Mouse (Mus musculus): Measurements from ENCODE around the gene Dop1b. TPM values are rescaled to one million over a fixed set of nuclear protein-coding genes. Genes with fewer than 3 reads are reported as not detected.

Dop1b gene
- polyA plus RNA-seq, 1 experiment = 18.9 TPM

DNA sequence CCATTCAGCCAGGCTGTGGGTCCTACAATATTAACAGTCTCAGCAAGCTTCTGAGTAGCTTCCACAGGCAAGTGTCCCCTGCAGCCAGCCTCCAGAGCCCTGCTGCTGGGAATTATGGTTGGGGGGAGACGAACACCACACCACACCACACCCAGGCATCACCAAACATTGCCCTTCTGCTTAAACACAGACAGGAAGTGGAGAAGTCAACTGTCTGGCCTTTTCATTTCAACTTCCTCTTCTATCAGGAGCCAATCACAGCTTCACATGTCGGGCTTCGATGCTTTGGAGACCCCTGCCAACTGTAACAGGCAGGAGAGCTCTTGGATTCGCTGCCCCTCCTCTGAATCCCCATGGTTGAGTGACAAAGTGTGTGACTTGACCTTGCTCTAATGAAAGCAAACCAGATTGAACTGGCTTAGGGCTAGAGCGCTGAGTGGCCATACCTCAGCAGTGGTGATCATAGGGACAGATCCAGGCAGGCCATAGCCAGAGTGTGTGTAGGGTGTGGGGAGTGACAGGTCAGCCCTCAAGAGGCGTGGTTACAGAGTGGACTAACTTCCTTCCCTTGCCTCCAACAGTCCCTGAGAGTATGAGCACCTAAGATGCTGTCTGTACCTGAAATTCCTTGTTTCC lies 20.4 kb upstream of the Dop1b start:
- Histone ChIP-seq H3K4me1 (ENCODE audit: control insufficient read depth, insufficient read depth, insufficient read length, low read length) (no peaks in the 10 kb centered on the region), H3K4me3 (ENCODE audit: insufficient read depth, low read depth, low read length) (no peak overlapping the region), H3K27ac (replicated peaks; ENCODE audit: low read depth, low read length) (no peak overlapping the region)

DNA sequence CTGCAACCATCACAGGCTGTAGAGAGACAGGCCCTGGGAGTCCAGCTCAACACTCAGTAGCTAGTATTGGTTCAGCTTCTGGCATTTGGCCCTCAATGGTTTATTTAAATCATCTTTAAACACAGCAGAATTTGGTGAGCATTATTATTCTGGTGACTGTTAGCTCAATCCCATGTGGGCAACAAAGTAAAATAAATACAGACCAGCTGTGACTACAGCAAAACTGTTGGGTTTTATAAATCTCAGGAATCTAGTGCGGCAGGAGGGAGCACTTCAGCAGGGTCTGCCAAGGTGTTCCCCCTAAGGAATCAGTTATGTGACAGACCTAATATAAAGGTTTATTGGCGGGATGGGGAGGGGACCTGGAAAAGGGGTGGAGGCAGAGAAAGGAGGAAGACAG lies 19.0 kb upstream of the Dop1b start:
- Histone ChIP-seq H3K4me1 (ENCODE audit: control insufficient read depth, insufficient read depth, insufficient read length, low read length) (no peaks in the 10 kb centered on the region), H3K27ac (replicated peaks; ENCODE audit: low read depth, low read length) (no peak overlapping the region), H3K4me3 (ENCODE audit: insufficient read depth, low read depth, low read length) (no peak overlapping the region)

DNA sequence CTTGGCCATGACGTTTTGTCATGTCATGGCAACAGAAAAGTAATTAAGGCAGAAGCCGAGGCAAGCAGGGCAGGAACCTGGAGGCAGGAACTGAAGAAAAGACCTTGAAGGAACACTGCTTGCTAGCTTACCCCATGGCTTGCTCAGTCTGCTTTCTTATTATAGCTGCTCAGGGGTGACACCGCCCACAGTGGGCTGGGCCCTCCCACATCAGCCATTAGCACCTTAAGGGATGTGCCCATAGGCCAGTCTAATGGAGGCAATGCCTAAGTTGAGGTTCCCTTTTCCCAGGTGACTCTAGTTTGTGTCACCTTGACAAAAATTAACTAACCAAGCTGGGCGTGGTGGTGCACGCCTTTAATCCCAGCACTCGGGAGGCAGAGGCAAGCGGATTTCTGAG lies 4.6 kb upstream of the Dop1b start:
- no peaks in the 10 kb centered on the region for H3K4me1 ChIP-seq (ENCODE audit: control insufficient read depth, insufficient read depth, insufficient read length, low read length)
- no peak overlapping the region for H3K4me3 ChIP-seq (ENCODE audit: insufficient read depth, low read depth, low read length)
- no peak overlapping the region for H3K27ac ChIP-seq (replicated peaks; ENCODE audit: low read depth, low read length)

DNA sequence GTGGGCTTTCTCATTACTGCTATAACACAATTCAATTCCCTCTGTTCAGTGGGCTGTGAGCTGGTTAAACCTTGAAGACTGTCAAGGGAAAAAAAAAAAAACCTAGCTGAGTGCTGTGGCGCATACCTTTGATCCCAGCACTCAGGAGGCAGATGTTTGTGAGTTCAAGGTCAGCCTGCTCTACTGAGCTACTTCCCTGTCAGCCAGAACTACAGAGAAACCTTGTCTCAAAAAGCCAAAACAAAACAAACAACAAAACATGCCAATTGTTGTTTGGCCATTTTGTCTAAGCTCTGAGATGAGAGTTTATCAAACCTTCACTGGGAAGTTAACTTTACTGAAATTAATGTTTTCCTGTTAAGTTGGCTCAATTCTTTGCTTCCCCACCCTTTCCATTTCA lies 2.5 kb upstream of the Dop1b start:
- Histone ChIP-seq H3K4me3 (ENCODE audit: insufficient read depth, low read depth, low read length) (no peak overlapping the region), H3K4me1 (ENCODE audit: control insufficient read depth, insufficient read depth, insufficient read length, low read length) (peaks cover 3% of the 10 kb centered on the region), H3K27ac (replicated peaks; ENCODE audit: low read depth, low read length) (no peak overlapping the region)

DNA sequence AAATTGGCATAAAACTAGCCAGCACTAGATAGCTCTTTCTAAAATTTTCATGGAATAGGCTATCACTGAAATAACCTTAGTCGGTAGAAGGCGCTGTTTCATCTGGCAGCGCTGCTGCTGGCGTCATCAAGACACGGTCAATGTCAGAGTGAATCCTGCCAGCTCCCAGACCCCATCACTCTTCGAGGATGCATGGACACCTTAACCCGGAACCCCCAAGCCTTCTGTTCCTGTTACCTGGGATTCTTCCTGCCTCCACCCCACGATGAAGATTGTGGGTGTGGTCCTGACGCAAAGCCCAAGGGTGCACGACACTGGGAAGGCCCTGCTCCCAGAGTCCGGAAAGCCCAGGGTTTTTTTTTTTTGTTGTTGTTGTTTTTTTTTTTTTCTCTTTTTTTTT lies 780 bp upstream of the Dop1b start:
- Histone ChIP-seq H3K4me1 (ENCODE audit: control insufficient read depth, insufficient read depth, insufficient read length, low read length) (peaks cover 3% of the 10 kb centered on the region), H3K27ac (replicated peaks; ENCODE audit: low read depth, low read length) (no peak overlapping the region), H3K4me3 (ENCODE audit: insufficient read depth, low read depth, low read length) (peak overlapping the region; percentile 67)

DNA sequence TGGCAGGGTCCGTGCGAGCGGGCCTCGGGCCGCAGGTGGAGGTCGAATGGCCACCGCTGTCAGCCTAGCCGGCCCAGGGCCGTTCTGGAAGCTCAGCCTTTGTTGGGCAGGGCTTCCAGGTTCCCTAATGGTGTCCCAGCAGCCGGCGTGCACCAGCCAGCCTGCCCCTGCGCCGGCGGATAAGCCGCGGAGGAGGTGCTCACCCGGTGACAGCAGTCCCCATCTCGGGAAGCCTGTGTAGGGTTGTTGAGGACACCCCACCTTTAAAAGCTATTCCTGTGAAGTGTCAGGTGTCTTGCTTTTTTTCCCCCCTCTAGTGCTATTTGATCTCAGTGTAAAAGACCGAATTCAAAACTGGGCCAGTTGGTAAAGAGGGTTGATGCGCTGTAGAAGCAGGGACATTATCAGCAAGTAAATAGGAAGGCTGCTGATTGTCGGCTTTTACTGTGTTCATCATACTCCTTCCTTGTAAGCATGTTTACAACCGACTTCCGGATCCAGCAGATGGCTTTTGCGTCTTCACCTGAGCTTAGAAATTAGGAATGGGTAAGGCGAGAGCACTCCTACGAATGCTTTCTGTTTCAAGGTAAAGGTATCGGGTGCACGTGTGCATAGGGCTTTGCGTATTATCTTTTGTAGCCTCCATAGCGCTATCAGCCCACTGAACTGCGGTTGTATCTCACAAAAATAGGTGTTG lies 633 bp downstream of the Dop1b start:
- Histone ChIP-seq H3K4me3 (ENCODE audit: insufficient read depth, low read depth, low read length) (peak overlapping the region; percentile 80), H3K27ac (replicated peaks; ENCODE audit: low read depth, low read length) (no peak overlapping the region)

DNA sequence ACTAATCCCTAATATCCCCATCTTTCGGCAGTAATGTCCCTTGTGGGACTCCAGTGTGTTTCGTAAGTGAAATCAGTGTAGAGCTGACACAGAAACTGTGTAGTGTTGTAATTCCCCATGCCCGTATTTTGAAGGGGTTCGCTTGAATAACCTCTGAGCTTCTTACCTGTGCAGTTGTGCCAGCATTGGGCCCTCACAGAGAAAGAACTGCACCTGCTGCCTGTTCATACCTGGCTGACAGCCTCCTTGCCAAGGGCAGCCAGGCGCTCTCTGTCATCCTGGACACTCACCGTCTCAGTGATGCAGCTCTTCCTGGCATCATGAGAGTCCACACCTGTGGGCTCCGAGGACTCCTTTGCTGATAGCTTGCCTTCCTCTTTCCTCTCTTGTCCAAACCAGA lies 1.3 kb downstream of the Dop1b start:
- Histone ChIP-seq H3K4me3 (ENCODE audit: insufficient read depth, low read depth, low read length) (peak overlapping the region; percentile 80; the same call in 1 of the 2 replicates), H3K27ac (replicated peaks; ENCODE audit: low read depth, low read length) (no peak overlapping the region), H3K4me1 (ENCODE audit: control insufficient read depth, insufficient read depth, insufficient read length, low read length) (peaks cover 3% of the 10 kb centered on the region)

More for the DNA sequence above, 633 bp downstream of the Dop1b start:
- peaks cover 3% of the 10 kb centered on the region for H3K4me1 ChIP-seq (ENCODE audit: control insufficient read depth, insufficient read depth, insufficient read length, low read length)

DNA sequence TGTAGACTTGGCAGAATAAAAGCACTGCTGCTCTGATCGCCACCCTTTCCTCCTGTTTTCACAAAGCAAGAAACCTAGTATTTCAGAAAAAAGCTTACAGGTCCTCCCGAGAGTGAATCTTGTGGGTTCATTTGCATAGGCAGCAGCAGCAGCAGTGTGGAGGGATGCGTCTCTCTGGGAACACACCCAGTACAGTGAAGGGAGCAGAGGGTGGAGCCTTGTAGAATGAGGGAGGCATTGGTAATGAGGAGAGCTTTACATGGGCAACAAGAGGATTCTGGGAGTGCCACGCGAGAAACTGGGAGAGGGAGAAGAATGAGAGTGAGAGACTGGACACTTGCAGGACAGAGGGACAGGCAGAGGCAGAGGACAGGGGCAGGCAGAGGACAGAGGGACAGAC lies 2.7 kb downstream of the Dop1b start:
- H3K4me3 ChIP-seq (ENCODE audit: insufficient read depth, low read depth, low read length) = no peak overlapping the region
- no peak overlapping the region for H3K27ac ChIP-seq (replicated peaks; ENCODE audit: low read depth, low read length)
- peaks cover 3% of the 10 kb centered on the region for H3K4me1 ChIP-seq (ENCODE audit: control insufficient read depth, insufficient read depth, insufficient read length, low read length)

DNA sequence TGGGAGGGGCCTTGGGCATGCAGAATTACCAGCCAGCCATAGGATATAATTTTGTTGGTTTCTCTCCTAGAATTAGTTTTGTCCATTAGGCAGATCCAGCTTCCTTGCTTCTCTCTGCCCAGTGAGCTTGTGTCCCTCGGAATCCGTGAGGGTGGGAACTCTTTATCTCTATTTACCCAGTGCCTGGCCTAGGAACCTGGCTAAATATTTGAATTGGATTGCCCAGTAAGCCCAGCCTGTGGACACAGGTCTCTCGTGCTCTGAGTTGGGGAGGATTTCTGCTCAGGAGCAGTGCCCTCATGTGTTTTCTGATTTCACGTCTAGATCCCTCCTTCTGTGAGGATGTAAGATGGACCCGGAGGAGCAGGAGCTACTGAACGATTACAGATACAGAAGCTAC lies 4.1 kb downstream of the Dop1b start:
- H3K4me3 ChIP-seq (ENCODE audit: insufficient read depth, low read depth, low read length) = no peak overlapping the region
- H3K27ac ChIP-seq (replicated peaks; ENCODE audit: low read depth, low read length) = no peak overlapping the region
- H3K4me1 ChIP-seq (ENCODE audit: control insufficient read depth, insufficient read depth, insufficient read length, low read length) = peaks cover 3% of the 10 kb centered on the region

DNA sequence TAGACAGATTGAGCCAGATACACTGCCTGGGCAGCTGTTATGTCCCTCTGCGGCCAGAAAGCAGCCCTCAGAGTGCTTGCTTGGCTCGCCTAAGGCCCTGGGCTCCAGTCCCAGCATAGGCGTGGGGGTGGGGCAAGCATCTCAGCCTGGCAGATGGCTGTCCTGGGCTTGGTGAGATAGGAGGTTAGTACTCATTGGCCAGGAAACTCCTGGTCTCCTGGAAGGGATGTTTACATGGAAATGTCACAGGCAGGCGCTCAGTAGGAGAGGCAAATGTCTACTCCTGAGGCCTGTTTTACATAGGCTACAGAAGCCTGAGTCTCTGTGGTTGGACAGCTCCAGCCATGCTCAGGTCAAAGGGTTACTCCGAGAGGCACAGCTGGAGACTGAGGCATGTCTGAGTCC lies 5.6 kb downstream of the Dop1b start:
- H3K27ac ChIP-seq (replicated peaks; ENCODE audit: low read depth, low read length) = no peak overlapping the region
- peaks cover 9% of the 10 kb centered on the region for H3K4me1 ChIP-seq (ENCODE audit: control insufficient read depth, insufficient read depth, insufficient read length, low read length)
- no peak overlapping the region for H3K4me3 ChIP-seq (ENCODE audit: insufficient read depth, low read depth, low read length)

DNA sequence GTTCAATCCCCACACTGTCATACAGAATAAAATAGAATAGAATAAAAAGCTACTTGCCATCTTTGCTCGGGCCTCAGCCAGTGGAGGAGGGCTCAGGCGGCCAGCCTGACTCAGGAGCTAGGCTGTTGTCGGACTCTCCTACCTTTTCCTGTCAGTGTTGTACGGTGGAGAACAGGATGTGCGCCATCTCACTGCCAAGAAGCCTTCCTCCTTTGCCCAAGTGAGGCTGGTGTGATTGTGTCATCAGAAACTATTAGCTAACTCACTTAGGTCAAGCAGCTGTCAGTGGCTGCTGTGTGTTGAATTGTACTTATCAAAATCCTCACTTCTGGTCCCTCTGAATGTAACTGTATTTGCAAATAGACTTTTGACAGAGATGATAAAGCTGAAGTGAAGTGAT lies 10.1 kb downstream of the Dop1b start:
- no peak overlapping the region for H3K27ac ChIP-seq (replicated peaks; ENCODE audit: low read depth, low read length)
- H3K4me1 ChIP-seq (ENCODE audit: control insufficient read depth, insufficient read depth, insufficient read length, low read length) = peaks cover 6% of the 10 kb centered on the region
- H3K4me3 ChIP-seq (ENCODE audit: insufficient read depth, low read depth, low read length) = no peak overlapping the region

DNA sequence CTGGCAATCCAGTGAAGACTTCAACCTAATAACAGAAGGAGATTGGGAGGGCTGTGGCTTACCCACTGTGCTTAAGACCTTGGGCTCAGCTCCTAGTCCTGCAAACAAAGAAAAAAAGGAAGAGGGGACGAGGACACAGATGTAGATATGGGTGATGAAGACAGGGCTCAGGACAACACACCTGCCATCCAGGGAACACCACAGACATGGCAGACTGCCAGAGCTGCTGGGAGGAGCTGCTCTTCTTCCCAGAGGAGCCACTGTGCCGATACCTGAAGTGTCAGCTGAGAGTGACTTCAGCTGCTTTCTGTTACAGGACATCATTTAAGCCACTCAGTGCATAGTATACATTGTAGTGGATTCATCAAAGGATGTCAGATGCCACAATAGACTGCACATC lies 10.8 kb downstream of the Dop1b start:
- Histone ChIP-seq H3K27ac (replicated peaks; ENCODE audit: low read depth, low read length) (no peak overlapping the region), H3K4me3 (ENCODE audit: insufficient read depth, low read depth, low read length) (no peak overlapping the region), H3K4me1 (ENCODE audit: control insufficient read depth, insufficient read depth, insufficient read length, low read length) (peaks cover 6% of the 10 kb centered on the region)

DNA sequence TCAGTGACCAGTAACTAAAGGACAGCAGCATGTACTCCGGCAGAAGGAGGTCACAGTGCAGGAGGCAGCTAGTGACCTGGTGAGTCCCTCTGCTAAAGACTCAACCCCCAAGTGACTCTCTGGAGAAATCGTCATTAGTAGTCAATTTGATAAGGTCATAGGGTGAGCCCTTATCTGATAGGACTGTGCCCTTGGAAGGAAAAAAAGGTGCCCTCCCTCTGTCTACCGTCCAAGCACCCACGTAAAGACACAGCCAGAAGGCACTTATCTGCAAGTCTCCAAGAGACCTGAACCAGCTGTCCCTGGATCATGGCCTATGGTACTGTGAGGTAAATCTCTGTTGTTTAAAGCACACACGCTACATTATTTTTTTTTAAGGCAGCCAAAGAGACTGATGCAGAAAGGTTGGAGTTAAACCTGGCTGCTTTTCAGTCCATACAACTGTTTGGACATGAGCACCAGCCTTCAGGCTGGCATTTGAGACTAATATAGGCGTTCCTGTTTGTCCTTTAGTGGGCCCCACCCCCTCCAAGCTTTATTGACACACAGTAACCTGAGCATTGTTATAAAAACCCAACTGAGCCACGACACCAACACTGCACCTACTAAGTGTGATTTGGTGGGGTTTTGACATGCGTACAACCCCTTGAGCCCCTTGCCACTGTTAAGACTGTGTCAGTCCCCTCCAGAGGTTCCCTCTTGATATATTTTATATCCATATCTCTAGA lies 13.9 kb downstream of the Dop1b start:
- Histone ChIP-seq H3K27ac (replicated peaks; ENCODE audit: low read depth, low read length) (no peak overlapping the region), H3K4me3 (ENCODE audit: insufficient read depth, low read depth, low read length) (no peak overlapping the region), H3K4me1 (ENCODE audit: control insufficient read depth, insufficient read depth, insufficient read length, low read length) (peaks cover 19% of the 10 kb centered on the region)

DNA sequence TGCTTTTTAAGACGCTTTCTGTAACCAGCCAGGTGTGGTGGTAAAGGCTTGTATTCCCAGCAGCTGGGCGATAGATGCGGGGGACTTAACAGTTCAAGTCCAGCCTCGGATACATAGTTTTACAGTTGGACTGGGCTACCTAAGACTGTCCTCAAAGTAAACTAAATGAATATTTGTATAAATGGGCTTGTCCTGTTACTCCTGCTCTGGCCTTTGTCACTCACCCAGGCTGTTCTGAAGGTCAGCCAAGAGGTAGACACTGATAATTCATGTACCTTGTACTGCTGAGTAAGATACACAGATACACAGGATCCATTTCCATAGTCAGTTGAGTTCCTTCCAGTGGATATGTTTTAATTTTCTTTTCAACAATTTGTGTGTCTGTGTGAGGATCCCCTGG lies 14.5 kb downstream of the Dop1b start:
- Histone ChIP-seq H3K27ac (replicated peaks; ENCODE audit: low read depth, low read length) (no peak overlapping the region), H3K4me3 (ENCODE audit: insufficient read depth, low read depth, low read length) (no peak overlapping the region), H3K4me1 (ENCODE audit: control insufficient read depth, insufficient read depth, insufficient read length, low read length) (peaks cover 19% of the 10 kb centered on the region)

DNA sequence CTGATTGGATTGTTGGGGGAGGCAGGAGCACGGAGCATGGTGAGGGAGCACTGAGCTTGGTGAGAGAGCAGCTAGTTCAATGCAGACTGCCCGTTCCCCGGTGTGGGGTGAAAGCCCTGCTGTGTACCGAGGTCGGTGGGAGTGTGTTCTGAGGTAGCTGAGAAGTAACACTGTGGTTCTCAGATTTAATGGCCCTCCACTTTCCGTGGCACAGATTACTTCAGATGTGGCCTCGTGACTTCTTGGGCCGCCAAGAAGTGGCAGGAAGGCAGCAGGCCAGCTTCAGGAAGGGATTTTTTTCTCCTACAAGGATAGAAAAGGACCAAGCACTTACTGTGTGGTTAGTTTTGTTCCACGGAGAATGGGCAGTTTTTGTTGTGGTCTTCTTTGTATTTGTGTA lies 17.0 kb downstream of the Dop1b start:
- peak overlapping the region; percentile 50 for H3K27ac ChIP-seq (replicated peaks; ENCODE audit: low read depth, low read length)
- peaks cover 15% of the 10 kb centered on the region for H3K4me1 ChIP-seq (ENCODE audit: control insufficient read depth, insufficient read depth, insufficient read length, low read length)
- H3K4me3 ChIP-seq (ENCODE audit: insufficient read depth, low read depth, low read length) = no peak overlapping the region

Measured in brown adipose tissue, adult 24 weeks (tissue).